Mouse (Mus musculus): ENCODE data around the gene Zfp536.

Gene Zfp536

DNA sequence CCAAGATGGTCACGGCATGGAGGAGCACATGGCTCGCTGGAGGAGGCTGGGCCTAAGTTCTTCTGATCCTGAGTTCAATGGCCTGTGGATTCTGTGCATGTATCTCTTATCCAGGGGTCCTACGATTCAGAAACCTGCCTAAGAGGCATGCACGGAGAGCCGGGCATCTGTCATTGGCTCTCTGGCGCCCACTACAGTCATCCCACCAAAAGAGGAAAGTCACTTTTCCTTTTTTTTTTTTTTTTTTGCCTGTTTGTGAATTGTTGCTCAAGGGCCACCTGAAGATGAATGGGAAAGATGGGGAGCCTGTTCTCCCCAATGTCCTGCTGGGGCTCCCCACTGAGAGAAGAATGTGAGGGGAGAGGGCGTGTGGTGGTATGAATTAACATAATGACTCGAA, 301.7 kb downstream of the Zfp536 start:
- no peak for DNase-seq (ENCODE audit: low spot score in 2 of 2)

DNA sequence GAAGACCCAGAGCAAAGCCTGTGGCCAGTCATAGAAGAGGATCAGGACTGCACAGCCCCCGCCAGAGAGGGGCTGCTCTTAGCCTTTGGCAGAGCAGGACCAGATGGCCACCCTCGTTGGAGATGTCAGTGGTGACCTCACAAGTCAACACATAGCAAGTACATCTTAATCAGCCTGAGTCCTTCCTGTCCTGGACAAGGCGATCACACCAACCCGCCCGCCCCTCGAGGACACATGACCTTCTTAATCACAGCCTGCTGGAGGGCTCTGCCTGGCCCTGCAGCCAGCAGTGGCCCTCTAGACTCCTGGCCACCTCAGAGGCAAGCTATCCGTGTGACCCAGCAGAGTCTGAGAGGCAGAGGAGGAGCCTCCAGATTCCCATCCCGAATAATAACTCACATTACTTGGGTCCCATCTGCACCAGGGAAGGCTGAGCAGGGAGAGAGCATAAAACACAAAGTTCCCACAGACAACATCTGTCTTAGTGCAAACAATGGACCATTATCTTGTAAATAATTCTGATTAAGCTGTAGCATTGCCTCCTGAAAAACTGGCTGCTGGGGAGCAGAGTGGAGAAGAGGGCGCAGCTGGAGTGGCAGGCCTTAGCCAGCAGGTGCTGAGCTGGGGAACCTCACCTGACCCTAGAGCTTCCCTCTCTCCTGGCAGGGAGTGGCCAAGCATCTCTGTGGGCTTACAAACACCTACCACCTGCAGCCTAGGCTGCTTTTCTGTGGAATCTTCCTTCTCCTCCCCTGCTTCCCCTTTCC, 306.8 kb downstream of the Zfp536 start:
- no peak for DNase-seq (ENCODE audit: low spot score in 2 of 2)

DNA sequence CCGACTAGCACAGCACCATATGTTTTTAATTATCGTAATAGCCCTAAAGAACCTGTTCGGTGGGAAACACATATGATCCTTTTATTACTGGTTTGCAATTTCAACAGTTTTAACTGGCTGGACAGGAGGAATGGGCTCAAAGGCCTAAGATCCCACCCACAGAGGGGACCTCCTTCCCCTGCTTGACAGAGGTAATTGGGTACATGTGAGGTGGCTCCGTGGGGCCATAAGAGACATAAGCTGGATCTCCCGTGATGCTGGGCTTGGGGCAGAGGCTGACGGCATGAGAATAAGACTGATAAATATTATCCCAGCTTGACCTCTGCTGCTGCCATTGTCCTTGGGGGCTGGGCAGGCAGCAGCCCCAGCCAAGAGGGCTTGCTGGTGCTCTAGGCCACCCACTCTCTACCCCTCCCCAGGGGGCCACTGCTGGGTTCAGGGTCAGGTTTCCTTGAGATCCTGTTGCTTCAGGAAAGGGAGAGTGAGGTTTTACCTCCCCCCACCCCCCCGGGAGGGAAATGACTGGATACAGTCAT, 309.2 kb downstream of the Zfp536 start:
- no peak for DNase-seq (ENCODE audit: low spot score in 2 of 2)

DNA sequence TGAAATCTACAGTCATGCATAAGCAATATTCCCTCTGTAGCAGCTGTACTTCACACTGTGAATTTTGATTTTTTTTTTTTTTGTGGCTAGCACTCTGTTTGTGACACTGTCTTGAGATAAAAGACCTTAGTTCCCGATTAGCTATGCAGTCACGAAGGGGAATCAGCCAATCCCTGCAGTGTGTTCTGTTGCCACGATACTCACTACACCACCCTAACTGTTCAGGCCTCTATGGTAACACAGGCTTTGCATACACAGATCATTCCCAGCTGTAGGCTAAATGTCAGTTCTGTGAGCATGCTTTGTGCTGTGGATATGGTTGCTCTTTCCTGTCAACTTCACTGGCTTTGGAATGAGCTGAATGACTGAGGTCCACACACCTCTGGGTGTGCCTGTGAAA, 325.9 kb downstream of the Zfp536 start:
- no peak for DNase-seq (ENCODE audit: low spot score in 2 of 2)

DNA sequence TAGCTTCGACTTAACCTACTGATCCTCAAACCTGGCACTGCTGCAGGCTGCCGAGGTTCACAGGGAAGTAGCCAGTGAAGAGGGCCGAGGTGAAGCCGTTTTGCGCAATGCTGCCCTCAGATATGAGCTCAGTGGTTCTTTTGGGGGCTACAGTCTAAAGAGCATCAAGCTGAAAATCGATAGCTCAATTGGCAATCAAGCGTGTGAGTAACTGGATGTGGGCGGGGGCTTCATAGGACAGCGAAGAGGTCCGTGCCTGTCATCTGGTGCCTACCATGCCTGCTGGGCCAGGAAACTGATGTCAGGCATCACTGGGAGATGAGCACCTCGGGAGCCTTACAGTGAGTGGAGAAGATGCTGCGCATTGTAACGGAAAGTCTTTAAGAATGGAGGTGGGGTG, 333.5 kb downstream of the Zfp536 start:
- no peak for DNase-seq (ENCODE audit: low spot score in 2 of 2)

DNA sequence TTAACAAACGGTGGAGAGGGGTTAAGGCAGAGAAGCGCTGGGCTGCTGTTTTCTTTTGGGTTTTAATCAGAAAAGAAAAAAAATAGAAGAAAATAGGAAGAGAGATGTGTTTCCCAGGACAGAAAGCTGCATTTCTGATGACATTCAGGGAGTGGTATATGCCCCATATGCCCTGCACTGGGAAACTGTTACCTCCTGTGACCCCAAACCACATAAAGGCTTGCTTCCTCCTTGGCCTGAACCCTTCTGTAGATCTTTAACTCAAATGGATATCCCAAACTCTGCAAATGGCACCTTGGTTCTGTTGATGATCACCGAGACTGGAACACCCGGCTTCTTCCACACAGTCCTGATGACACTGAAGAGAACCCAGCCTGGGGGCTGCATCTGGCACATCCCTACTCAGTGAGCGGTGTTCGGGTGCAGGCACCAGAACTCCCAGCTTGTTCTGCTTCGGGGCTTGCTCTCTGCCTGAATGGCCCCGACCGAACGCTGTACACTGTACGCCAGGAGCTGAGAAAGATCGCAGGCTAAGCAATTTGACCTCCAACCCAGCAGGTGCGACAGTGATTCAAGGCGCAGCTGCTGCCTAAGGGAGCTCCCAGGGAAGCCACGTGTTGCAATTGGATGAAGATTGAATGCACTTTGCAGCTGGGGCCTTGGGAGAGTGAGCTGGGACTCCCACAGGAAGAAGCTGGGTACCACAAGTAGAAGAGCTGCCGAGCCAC, 334.2 kb downstream of the Zfp536 start:
- DNase-seq (ENCODE audit: low spot score in 2 of 2): no peak

DNA sequence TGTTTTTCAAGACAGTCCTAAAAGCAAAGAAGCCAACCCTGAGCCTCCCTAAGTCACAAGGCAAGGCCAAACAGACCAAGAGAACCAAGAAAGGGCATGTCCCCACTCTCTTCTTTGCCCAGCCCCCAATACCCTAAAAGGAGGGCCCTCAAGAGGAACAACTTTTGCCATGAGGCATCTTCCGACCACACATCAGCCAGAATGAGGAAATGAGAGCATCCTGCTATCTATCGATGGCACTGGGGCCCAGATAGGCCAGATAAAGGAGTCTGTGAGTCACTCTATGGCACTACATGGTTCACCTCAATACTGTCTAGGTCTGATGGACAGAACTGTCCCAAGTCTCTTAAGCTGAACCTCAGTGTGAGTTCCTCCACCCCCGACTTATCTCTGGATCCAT, 335.6 kb downstream of the Zfp536 start:
- DNase-seq (ENCODE audit: low spot score in 2 of 2): no peak

DNA sequence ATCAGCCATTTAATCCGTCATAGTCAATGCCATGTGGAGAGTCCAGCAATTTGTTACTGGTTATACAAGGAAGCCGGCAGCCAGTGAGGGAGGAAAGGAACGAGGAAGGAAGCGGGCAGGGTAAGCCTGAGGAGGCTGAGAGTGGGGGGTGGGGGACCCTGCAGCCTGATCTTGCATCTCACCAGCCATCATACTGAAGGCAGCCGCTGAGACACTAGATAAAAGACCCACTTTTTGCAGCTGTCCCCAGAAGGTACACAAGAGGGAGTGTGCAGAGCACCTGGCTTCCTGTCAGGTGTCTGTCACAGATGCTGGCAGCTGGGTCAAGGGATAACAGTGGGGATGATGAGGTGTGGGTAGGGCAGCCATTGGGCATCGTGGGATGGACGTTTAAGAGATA, 340.3 kb downstream of the Zfp536 start:
- no peak for DNase-seq (ENCODE audit: low spot score in 2 of 2)

DNA sequence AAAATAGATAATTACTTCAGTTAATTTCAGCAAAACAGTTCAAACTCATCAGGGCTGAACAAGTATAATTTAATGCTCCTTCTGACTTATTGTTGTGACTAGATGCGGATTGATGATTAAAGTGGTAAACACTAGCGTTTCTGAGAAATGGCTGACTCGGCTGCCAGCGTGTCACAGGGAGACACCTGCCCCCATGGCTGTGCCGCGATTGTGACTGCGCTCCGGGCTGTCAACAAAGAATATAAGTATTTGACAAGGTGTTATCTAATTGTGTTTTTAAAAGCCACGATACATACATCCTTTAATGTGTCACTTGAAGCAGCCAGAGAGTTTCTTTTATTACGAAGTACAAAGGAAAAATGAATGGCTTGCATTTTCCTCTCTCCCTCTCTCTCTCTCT, 342.0 kb downstream of the Zfp536 start:
- no peak for DNase-seq (ENCODE audit: low spot score in 2 of 2)

DNA sequence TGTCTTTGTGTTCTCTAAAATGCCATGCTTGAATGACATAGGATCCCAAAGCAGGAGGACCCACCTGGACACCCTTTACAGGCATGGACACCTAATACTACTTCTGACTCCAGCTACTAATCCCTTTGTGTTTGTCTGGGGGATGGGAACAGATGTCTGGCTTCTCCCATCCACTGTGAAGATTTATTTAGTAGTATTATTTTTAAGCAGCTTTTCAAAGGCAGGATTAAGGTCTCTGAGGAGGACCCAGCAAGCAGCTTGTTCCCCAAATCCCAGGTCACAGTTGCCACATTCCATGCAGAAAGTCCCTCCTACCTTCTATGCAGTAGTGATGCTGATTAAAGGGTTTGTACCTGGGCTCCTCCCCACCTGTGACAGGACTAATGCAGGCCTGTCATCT, 347.4 kb downstream of the Zfp536 start:
- DNase-seq (ENCODE audit: low spot score in 2 of 2): no peak

DNA sequence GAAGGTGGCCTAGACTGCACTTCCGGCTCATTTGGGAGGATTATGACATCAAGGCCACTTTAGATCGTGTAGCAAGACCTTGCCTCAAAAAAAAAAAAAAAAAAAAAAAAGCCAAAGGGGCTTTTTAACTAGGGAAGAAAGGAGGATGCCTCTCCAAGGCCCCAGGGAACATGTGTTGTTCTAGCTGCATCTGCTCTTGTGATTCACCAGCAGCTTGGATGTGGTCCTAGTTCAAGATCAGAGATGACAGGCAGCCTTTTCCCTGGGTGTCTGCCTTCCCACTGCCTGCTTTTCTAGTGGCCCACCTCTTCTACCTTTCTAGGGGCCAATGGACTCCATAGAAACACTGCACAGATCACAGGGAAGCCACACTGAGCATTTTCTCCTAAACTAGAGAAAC, 350.5 kb downstream of the Zfp536 start:
- DNase-seq (ENCODE audit: low spot score in 2 of 2): no peak

Data from urinary bladder, adult 18-20 months (tissue).